Mouse (Mus musculus): ENCODE measurements around the gene Lpp. TPM values are rescaled to one million over a fixed set of nuclear protein-coding genes. Genes with fewer than 3 reads are reported as not detected.

The Lpp gene
- total and polyA plus RNA-seq, 3 experiments = not detected

DNA sequence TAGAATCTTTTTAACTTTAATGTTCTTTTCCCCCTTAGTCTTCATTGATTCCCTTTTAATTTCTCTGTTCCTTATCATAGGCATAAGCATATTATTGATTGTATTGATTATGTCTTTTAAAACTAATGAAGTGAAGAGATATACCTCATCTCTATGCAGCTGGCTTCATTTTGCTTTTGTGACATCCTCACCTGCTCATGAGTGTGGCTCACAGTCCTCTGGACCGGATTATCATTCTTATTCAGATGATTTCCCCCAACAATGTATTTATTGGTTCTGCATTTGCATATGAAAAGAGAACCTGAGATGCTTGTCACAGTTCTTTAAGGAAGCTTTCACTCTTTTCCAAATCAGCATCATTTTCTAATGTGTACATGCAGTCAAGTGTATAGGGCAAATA, 408.5 kb downstream of the Lpp start:
- no peaks in the 10 kb centered on the region for H3K27me3 ChIP-seq (ENCODE audit: control insufficient read depth in 1 of 2, insufficient read depth in 2 of 2, low read length in 2 of 2)

DNA sequence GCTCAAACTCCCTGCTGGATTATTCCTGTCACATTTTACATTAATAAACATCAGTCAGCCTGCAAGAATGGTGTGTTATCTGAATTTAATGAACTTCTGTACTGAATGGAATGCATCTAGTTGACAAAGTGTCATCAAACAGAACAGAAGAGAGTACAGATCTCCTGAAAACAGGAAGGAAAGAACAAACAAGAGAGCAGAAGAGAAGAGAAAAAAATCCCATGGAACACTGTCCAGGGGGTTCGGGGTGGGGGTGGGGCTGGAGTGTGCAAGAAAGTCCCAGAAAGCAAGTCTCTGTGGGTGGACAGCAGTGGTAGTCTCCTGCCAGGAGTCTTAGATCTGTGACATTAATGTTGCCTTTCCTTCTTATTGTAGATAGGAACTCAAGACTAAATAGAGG, 412.8 kb downstream of the Lpp start:
- Histone ChIP-seq H3K9ac (ENCODE audit: control insufficient read depth, low read depth, low read length, poor library complexity, severe bottlenecking) (no peak overlapping the region), H3K9me3 (replicated peaks; ENCODE audit: insufficient read depth, low read length) (no peaks in the 10 kb centered on the region), H3K79me2 (ENCODE audit: control insufficient read depth, insufficient read depth, low read length, poor library complexity) (no peaks in the 10 kb centered on the region), H3K36me3 (ENCODE audit: control insufficient read depth in 1 of 2, insufficient read depth in 2 of 2, low read length in 2 of 2) (no peaks in the 10 kb centered on the region), H3K4me3 (ENCODE audit: control insufficient read depth in 1 of 2, insufficient read depth in 1 of 2, low read depth in 2 of 2, low read length in 2 of 2) (no peak overlapping the region), H3K27me3 (ENCODE audit: control insufficient read depth in 1 of 2, insufficient read depth in 2 of 2, low read length in 2 of 2) (no peaks in the 10 kb centered on the region), H3K4me1 (ENCODE audit: control insufficient read depth in 1 of 2, insufficient read depth in 2 of 2, low read length in 2 of 2) (no peaks in the 10 kb centered on the region), H3K27ac (ENCODE audit: control insufficient read depth, low read depth, low read length) (no peak overlapping the region)
- TF ChIP-seq MAFK (IDR thresholded peaks at IDR 0.05; ENCODE audit: borderline replicate concordance, low read depth, low read length) = no peak
- no peak for TF ChIP-seq SMC3 (IDR thresholded peaks at IDR 0.05; ENCODE audit: low read depth, low read length)
- no peak for TF ChIP-seq GATA1 (IDR thresholded peaks at IDR 0.05; ENCODE audit: low read depth, low read length)
- no peak for TF ChIP-seq POLR2AphosphoS2 (IDR thresholded peaks at IDR 0.05; ENCODE audit: low read length)
- TF ChIP-seq MAX (IDR thresholded peaks at IDR 0.05; ENCODE audit: low read length) = no peak
- TF ChIP-seq CHD1 (IDR thresholded peaks at IDR 0.05; ENCODE audit: low read depth, low read length) = no peak
- no peak for TF ChIP-seq CTCF (IDR thresholded peaks at IDR 0.05 in 2 of 3, conservative IDR thresholded peaks at IDR 0.05 in 1 of 3; ENCODE audit: control insufficient read depth in 1 of 3, insufficient read depth in 1 of 3, low read depth in 2 of 3, low read length in 3 of 3, poor library complexity in 1 of 3, severe bottlenecking in 1 of 3)
- no peak for TF ChIP-seq MYC (IDR thresholded peaks at IDR 0.05; ENCODE audit: low read depth, low read length)
- TF ChIP-seq BHLHE40 (IDR thresholded peaks at IDR 0.05; ENCODE audit: borderline replicate concordance, low read depth, low read length) = no peak
- no peak for TF ChIP-seq KAT2A (conservative IDR thresholded peaks at IDR 0.05; ENCODE audit: low read depth, low read length)
- no peak for TF ChIP-seq RAD21 (IDR thresholded peaks at IDR 0.05; ENCODE audit: low read depth, low read length)
- TF ChIP-seq SIN3A (IDR thresholded peaks at IDR 0.05; ENCODE audit: low read length) = no peak
- TF ChIP-seq MAZ (IDR thresholded peaks at IDR 0.05; ENCODE audit: low read depth, low read length) = no peak
- TF ChIP-seq GABPA (IDR thresholded peaks at IDR 0.05; ENCODE audit: low read depth, low read length) = no peak
- TF ChIP-seq MXI1 (IDR thresholded peaks at IDR 0.05; ENCODE audit: low read depth, low read length) = no peak
- TF ChIP-seq ZMIZ1 (IDR thresholded peaks at IDR 0.05; ENCODE audit: low read depth, low read length) = no peak
- no peak for TF ChIP-seq POLR2AphosphoS5 (IDR thresholded peaks at IDR 0.05; ENCODE audit: borderline replicate concordance, low read depth, low read length)
- no peak for TF ChIP-seq ETS1 (IDR thresholded peaks at IDR 0.05; ENCODE audit: low read depth, low read length)
- TF ChIP-seq TCF12 (IDR thresholded peaks at IDR 0.05; ENCODE audit: low read depth, low read length) = no peak
- no peak for DNase-seq (ENCODE audit: low read depth, low spot score)

More for the DNA sequence above, 408.5 kb downstream of the Lpp start:
- DNase-seq (ENCODE audit: low read depth, low spot score) = no peak
- Histone ChIP-seq H3K9ac (ENCODE audit: control insufficient read depth, low read depth, low read length, poor library complexity, severe bottlenecking) (no peak overlapping the region), H3K36me3 (ENCODE audit: control insufficient read depth in 1 of 2, insufficient read depth in 2 of 2, low read length in 2 of 2) (no peaks in the 10 kb centered on the region), H3K4me1 (ENCODE audit: control insufficient read depth in 1 of 2, insufficient read depth in 2 of 2, low read length in 2 of 2) (no peaks in the 10 kb centered on the region), H3K9me3 (replicated peaks; ENCODE audit: insufficient read depth, low read length) (no peaks in the 10 kb centered on the region), H3K79me2 (ENCODE audit: control insufficient read depth, insufficient read depth, low read length, poor library complexity) (no peaks in the 10 kb centered on the region), H3K27ac (ENCODE audit: control insufficient read depth, low read depth, low read length) (no peak overlapping the region), H3K4me3 (ENCODE audit: control insufficient read depth in 1 of 2, insufficient read depth in 1 of 2, low read depth in 2 of 2, low read length in 2 of 2) (no peak overlapping the region)
- TF ChIP-seq JUND (IDR thresholded peaks at IDR 0.05; ENCODE audit: low read depth, low read length) (no peak), GABPA (IDR thresholded peaks at IDR 0.05; ENCODE audit: low read depth, low read length) (no peak), ZC3H11A (IDR thresholded peaks at IDR 0.05; ENCODE audit: low read depth, low read length) (no peak), TBP (IDR thresholded peaks at IDR 0.05; ENCODE audit: low read depth, low read length) (no peak), MAFK (IDR thresholded peaks at IDR 0.05; ENCODE audit: borderline replicate concordance, low read depth, low read length) (no peak), MXI1 (IDR thresholded peaks at IDR 0.05; ENCODE audit: low read depth, low read length) (no peak)
